Mouse (Mus musculus): ENCODE measurements around the gene Olfr286.

Gene Olfr286

DNA sequence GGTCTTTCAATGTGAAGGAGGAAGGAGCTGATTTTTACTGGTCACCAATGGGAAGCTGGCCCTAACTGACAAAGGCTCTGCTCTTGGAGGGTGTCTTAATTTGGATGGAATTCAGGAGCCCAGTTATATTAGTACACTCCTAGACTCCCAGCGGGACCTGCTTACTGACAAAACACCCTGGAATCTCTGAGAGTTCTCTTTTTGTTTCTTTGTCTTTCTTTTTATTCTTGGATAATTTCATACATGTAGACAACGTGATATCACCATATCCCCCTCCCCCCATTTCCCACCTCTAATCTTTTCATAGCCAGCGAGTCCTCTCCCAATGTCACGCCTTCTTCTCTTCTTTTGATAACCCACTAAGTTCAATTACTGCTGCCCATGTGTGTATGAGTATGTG, at the start of gene Olfr286:
Gene Olfr286, minus strand, starts transcription at position 101 of the 400 bp plus-strand sequence.
- no peak for DNase-seq (ENCODE audit: low spot score)

DNA sequence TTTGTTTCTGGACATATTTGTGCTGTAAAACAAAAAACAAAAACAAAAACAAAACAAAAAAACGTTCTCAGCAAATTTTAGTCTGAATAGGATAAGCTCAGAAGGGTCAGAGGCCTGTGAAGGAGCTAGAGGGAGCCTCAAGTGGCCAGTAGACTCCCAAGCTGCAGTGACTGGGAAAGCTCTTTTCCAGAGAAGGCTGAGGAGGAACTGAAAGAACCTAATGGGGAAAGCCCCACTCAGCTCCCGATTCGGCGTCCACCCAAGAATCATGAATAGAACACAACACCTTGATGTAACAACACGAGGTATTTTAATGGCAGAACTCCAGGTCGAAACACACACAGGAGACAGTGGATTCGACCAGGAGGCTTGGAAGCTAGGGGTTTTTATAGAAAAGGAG, 23.5 kb upstream of the Olfr286 start:
- no peak for DNase-seq (ENCODE audit: low spot score)

DNA sequence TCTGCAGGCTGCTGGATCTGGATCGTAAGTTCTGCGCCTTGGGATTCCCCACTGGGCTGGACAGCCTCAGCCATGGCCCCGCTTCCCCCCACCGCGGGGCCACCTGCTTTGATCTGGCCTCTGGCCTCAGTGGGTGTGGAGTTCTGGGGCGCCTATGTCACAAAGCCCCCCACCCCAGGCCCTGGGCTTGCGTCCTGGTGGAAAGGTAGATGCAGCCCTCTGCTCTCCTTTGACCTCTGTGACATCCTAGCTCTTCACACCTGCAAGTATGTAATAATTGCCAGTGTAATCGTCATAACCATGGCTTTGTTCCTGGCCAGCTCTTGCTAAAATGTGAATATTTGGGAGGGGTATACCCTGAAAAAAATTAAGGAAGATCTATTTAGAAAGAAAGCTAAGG, 22.9 kb upstream of the Olfr286 start, which contains the start of gene H1fnt:
Gene H1fnt, minus strand, starts transcription at position 101 of the 400 bp plus-strand sequence.
- DNase-seq (ENCODE audit: low spot score) = no peak

DNA sequence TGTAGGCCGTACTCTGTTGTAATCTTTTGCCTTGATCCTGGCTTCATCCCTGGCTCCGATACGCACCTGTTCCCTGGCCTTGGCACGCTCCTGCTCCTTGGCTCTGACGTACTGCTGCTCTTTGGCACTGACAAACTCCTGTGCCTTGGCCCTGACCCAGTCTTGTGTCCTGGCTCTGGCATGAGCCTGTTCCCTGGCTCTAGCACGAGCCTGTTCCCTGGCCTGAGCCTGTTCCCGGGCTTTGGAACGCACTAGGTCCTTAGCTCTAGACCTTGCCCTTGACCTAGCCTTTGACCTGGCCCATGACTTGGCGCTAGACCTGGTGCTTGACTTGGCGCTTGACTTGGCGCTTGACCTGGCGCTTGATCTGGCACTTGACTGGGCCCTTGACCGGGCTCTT, 22.0 kb upstream of the Olfr286 start:
- no peak for DNase-seq (ENCODE audit: low spot score)

DNA sequence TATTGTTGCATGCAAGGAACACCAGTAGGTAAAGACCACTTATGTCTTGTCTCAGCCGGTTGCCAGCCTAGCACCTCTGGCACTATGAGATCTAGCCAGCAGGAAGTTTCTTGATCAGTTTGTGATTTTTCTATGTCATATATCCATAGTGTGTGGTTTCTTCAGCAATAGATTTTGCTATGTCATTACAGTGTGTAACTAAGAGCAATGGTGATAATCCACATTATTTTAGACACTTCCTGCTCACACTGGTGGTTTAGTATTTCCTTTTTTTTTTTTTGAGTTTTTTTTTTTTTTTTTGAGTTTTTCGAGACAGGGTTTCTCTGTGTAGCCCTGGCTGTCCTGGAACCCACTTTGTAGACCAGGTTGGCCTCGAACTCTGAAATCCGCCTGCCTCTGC, 1.2 kb upstream of the Olfr286 start:
- DNase-seq (ENCODE audit: low spot score) = no peak

DNA sequence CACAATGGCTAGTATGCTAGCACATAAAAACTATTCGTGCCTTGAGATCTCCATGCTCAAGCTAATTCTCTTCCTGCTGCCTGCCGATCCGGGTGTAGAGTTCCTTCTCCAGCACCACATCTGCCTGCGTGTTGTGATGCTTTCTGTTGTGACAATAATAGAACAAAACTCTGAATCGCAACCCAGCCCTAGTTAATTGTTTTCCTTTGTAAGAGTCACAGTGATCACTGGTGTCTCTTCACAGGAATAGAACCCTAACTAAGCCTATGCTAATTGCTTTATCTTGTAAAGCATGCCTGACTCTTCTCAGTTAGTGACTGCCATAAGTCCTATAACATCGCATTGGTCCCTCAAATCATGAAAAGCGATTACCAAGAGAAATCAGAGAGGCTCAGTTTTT, 8.2 kb downstream of the Olfr286 start:
- DNase-seq (ENCODE audit: low spot score) = no peak

DNA sequence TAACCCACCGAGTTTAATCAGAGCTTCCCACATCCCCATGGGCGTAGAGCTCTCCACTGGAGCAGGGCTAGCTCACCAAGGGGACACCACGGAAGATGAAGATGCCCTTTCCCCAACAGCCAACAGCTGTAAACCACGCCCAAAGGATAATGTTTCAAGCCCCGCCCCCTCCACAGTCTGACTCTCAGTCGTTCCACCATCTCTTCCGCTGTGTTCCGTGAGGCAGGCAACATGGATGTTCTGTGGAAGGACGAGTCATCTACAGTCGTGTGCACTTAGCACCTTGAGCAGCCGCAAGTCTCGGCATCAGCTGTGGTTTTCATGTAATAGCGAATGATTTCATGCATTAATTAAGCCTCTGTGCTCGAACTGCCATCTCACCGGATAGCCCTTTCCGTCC, 8.6 kb downstream of the Olfr286 start:
- no peak for DNase-seq (ENCODE audit: low spot score)

DNA sequence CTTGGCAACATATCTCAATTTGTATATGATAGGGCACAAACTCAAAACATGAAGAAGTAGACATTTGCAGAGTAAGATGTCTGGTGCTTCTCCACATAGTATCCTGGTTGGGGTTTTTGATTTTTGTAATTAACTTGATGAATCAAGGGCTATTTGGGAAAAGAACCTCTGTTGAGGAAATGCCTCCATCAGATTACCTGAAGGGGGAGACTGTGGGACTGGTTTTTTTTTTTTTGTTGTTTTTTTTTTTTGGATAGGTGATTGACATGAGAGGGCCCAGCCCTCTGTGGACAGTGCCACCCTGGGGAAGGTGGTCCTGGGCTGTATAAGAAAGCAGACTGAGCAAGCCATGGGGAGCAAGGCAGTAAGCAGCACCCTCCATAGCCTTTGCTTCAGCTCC, 11.9 kb downstream of the Olfr286 start:
- DNase-seq (ENCODE audit: low spot score) = no peak

DNA sequence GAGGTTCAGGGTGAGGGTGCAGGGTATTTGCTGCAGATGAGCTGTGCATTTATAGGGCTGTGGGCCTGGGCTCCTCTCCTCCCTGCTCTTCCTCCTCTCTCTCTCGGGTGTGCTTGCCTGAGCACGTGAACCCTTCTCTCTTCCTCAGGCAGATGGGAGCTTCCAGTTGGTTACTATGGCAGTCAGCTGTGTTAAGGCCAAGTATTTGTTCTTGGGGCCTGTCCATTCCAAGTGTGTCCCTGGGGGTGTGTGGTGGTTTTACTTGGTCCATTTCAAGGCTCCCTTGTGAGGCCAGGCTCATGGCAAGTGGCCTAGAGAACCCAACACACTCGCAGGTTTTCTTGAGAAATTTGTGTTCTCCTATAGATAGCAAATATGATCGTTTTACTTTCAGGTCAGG, 13.4 kb downstream of the Olfr286 start, which contains the start of the genes Gm44579 and Olfr287:
Gene Gm44579, minus strand, starts transcription at position 101 of the 400 bp plus-strand sequence.
Gene Olfr287, minus strand, starts transcription at position 180 of the 400 bp plus-strand sequence.
- DNase-seq (ENCODE audit: low spot score) = no peak

DNA sequence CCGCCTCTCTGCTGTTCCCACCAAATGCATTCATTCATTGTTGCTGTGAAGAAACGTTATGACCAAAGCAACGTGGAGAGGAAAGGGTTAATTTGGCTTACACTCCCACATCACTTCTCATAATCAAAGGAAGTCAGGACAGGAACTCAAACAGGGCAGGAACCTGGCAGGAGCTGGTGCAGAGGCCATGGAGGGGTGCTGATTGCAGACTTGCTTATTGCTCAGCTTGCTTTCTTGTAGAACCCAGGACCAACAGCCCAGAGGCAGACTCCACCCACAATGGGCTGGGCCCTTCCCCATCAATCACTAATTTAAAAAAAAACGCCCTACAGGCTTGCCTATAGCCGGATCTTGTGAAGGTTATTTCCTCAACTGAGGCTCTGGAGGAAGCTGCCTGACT, 20.1 kb downstream of the Olfr286 start:
- DNase-seq (ENCODE audit: low spot score) = no peak

DNA sequence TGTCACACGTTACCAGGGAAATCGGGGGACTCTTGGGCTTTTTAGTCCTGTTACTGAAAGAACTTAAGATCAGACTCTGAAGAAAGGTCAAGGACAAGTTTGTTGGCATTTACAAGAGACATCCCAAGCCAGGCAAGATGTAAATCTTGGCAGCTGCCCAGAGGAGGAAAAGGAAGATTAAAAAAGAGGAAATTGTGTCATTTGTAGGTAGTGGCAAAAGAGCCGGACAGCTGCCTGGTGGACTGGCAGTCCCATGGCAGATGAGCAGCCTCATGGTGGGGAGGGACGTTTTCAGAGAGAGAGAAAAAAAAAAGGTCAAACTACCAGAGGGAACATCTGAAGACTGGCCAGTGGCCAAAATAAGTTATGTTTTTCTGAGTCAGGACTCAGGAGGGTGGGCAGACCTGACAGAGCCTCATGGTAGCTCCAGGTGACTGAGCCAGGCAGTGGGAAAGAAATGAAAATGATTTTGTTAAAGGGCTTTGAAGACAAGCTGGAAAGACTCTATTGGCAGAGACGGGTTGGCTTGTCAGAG, 20.8 kb downstream of the Olfr286 start:
- no peak for DNase-seq (ENCODE audit: low spot score)

DNA sequence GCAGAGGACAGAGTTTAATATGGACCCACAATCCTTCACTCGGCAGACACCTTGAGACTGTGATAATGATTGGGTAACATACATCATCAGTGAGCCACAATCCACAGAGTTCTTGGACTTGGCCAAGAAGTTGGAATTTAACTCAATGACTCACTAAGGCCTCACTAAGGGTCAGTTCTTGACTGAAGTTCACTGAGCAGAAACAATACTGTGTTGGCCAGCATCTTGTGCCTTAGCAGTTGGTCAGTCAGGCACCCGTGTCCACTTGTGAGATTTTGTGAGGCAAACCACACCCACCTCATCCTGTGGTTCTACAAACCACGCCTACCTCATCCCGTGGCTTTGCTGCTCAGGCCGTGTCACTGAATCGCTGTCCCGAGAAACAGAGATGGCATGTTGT, 24.6 kb downstream of the Olfr286 start:
- no peak for DNase-seq (ENCODE audit: low spot score)

DNA sequence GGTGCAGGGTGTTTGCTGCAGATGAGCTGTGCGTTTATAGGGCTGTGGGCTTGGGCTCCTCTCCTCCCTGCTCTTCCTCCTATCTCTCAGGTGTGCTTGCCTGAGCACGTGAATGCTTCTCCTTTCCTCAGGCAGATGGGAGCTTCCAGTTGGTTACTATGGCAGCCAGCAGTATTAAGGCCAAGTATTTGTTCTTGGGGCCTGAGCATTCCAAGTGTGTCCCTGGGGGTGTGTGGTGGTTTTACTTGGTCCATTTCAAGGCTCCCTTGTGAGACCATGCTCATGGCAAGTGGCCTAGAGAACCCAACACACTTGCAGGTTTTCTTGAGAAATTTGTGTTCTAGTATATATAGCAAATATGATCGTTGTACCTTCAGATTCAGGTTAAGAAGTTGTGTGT, 38.8 kb downstream of the Olfr286 start, which contains the start of gene Olfr288:
Gene Olfr288, minus strand, starts transcription at position 101 of the 400 bp plus-strand sequence.
- DNase-seq (ENCODE audit: low spot score) = no peak

DNA sequence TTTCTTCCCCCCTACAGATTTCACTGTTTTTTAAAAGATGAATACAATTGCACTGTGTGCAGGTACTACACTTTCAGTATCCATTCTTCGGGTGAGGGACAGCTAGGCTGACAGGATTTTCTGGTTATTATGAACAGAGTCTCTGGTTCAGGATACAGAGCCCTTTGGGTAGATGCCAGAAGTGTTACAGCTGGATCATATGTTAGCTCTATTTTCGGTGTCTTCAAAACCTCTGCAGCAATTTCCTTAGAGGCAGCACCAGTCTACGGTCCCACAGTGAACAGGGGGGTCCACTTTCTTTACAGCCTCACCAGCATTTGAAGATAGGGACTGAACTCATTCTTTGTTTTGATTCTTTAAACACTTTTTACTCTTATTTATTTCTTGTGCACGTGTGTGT, 49.8 kb downstream of the Olfr286 start:
- DNase-seq (ENCODE audit: low spot score) = no peak

DNA sequence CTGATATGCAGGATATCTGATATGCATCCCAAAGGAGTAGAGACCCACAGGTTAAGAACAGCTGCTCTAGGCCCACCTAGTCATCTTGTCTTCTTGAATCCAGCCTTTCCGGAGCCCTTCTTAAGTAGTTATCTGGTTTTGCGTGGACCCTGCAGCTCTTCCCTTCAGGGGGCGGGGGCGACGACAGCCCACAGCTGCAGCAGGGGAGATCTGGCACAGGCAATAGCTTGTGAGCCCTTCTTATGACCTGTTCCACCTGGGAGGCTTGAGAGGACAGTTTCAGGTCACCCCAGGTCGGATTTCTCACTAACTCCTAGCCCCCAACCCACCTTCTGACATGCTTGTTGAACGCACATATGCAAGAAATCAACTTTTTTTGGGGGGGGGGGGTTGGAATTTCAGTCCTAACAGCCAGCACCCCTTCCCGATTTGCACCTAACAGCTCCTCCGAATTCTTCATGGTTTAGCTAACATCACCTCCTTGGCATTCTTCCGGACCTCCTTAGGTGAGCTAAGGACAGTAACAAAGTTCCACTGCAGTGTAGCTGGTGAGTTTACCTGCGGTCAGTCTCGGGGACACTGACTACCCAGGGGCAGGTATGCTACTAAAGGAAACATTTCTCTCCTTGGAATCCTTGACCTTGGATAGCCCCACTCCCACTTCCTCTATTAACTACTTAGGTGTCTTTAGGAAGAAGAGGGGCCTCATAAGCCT, 52.2 kb downstream of the Olfr286 start:
- no peak for DNase-seq (ENCODE audit: low spot score)

DNA sequence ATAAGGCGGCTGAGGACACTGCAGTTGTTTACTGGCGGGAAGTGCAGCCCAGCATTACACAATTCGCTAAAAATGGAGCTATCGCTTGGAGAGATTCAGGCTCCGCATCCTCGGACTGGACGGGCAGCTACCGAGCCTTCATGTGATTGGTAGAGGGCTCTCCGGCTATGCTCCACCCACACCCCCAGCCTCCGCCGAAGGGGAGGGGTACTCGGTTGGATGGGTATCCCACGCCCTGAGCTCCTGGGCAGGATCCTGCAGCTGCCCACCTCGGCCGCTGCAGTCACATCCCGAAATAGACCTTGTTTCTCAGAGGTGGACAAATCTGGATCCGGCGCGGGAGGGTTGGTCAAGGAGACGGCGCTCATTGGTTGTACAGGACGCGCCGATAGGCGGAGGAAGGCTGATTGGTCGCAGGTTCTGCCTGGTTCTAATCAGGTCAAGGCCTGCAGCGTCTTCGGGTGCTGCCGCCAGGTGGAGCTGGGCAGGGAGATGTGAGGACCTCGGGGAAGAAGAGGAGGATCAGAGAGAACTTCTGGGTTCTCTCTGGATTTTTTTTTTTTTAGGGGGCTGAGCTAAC, 53.0 kb downstream of the Olfr286 start:
- DNase-seq (ENCODE audit: low spot score) = peak; percentile 90

DNA sequence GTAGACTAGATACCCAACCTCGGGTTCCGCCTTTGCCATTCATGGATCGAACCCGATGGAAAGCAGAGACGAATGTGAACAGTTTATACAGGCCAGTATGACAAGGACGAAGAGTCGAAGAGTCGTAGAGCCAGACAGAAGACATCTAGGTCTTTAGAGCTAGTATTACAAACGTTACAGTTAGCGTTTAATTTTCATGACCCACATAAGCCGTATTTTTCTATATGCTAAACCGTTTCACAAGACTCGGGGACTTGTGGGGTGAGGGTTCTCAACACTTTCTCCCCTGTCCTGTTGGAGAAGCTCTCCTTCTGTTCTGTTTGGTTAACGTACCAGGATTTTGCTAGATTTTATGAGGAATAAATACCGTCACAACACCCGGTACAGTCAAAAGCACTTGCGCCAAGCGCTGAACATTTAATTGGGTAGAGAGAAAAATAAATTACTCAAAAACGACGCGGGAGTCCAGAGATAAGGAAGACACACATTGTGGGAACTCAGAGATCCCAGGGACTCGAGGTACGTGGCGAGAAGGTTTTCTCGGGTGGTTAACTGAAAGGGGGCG, 53.6 kb downstream of the Olfr286 start:
- no peak for DNase-seq (ENCODE audit: low spot score)

DNA sequence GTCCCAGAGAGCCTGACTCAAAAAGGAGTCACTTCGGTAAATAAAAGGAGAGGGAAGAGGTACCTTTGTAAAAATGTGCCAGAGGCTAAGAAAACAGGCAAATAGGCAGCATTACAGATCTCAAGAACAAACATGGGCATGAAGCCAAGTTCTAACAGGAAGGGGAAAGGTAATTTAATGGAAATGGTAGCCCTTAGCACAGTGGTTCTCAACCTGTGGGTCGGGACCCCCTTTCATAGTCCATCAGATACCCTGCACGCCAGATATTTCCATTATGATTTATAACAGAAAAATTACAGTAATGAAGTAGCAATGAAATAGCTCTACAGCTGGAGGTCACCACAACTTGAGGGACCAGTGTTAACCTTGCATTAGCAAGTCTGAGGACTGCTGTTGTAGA, 56.9 kb downstream of the Olfr286 start:
- no peak for DNase-seq (ENCODE audit: low spot score)

Measured in ovary, postnatal 36 days (tissue).